Mouse (Mus musculus) heart, adult 2 months (tissue): ENCODE data around the gene Pomt2. TPM values are rescaled to one million over a fixed set of nuclear protein-coding genes. Genes with fewer than 3 reads are reported as not detected.

ENCODE experiments used
- DNase-seq, 2 experiments: peaks; one replicate each; pipeline ENCODE4 v3.0.0; 2021
- H3K27ac ChIP-seq: fragments of 200-600 bp; 2 replicates; pipeline ENCODE4 v1.8.1; 2022
- H3K27me3 ChIP-seq: fragments of 200-500 bp; 2 replicates; pipeline ENCODE4 v1.6.1; 2012; ENCODE audit warnings: mild to moderate bottlenecking, low read length, inconsistent platforms, mixed read lengths; ENCODE audit not compliant: control insufficient read depth, insufficient read depth
- H3K36me3 ChIP-seq: fragments of 200-500 bp; 2 replicates; pipeline ENCODE4 v1.6.1; 2012; ENCODE audit warnings: low read length, inconsistent platforms; ENCODE audit not compliant: control insufficient read depth, insufficient read depth
- H3K4me1 ChIP-seq: fragments of 200-500 bp; 2 replicates; pipeline ENCODE4 v1.6.1; 2011; ENCODE audit warnings: low read length; ENCODE audit not compliant: control insufficient read depth, insufficient read depth
- H3K4me3 ChIP-seq: fragments of 200-600 bp; 2 replicates; pipeline ENCODE4 v1.8.1; 2022
- H3K79me2 ChIP-seq: fragments of 200-500 bp; replicated peaks from 2 replicates; pipeline ENCODE4 v1.6.1; 2012; ENCODE audit warnings: mild to moderate bottlenecking, inconsistent platforms, low read length, moderate library complexity, mixed read lengths; ENCODE audit not compliant: control insufficient read depth, insufficient read depth
- H3K9ac ChIP-seq: fragments of 200-500 bp; 2 replicates; pipeline ENCODE4 v1.6.1; 2012; ENCODE audit warnings: low read depth, mild to moderate bottlenecking, control low read depth, inconsistent platforms, low read length, mixed read lengths
- CTCF ChIP-seq: fragments of 200-600 bp; IDR thresholded peaks from 2 replicates; pipeline ENCODE4 v1.8.1; 2022; ENCODE audit warnings: antibody characterized with exemption, mild to moderate bottlenecking, moderate library complexity
- EP300 ChIP-seq: fragments of 200-500 bp; IDR thresholded peaks from 2 replicates; pipeline ENCODE4 v1.6.1; 2011; ENCODE audit warnings: low read depth, low read length, control low read depth; ENCODE audit not compliant: insufficient read depth
- POLR2A ChIP-seq: fragments of 200-500 bp; IDR thresholded peaks from 2 replicates; pipeline ENCODE4 v1.6.1; 2011; ENCODE audit warnings: mild to moderate bottlenecking, low read depth, low read length, control low read depth; ENCODE audit not compliant: insufficient read depth
- WGBS: fragments of 180-500 bp; shearing (Covaris S2); methylation state at CpG from one replicate; pipeline ENCODE4 v1.1.7; 2018; 5-methylcytosine and 5-hydroxymethylcytosine counted together
- intact Hi-C: fragments of 180-260 bp; cut with DNase I; formaldehyde crosslinking; loops from one replicate; pipeline ENCODE4 v1.15.1; 2025
- long read RNA-seq: library from polyadenylated mRNA; stranded (forward); transcript quantifications from one replicate; pipeline ENCODE4 v2.0.0, GENCODE M21; 2021
- polyA plus RNA-seq: library from polyadenylated mRNA; depleted of rRNA; stranded (reverse); fragments of >200 nt; gene quantifications from 2 replicates; pipeline ENCODE4 v1.2.3, GENCODE M21; 2012; rRNA removed
- total RNA-seq, 2 experiments: library from RNA; stranded (reverse); gene quantifications; 2 replicates each; pipeline ENCODE4 v1.2.3; 2021

The Pomt2 gene
- 1 to 10 TPM; 9.4 to 9.7 TPM for total RNA-seq
- 9.8 and 18.9 TPM in 2 replicates for polyA plus RNA-seq
- long read RNA-seq, full-length matches to known transcripts: 9 of 13 reads
- long read RNA-seq, partial matches to known transcripts: 2 of 13 reads
- long read RNA-seq, other reads (novel, unspliced or antisense): 2 of 13 reads

DNA sequence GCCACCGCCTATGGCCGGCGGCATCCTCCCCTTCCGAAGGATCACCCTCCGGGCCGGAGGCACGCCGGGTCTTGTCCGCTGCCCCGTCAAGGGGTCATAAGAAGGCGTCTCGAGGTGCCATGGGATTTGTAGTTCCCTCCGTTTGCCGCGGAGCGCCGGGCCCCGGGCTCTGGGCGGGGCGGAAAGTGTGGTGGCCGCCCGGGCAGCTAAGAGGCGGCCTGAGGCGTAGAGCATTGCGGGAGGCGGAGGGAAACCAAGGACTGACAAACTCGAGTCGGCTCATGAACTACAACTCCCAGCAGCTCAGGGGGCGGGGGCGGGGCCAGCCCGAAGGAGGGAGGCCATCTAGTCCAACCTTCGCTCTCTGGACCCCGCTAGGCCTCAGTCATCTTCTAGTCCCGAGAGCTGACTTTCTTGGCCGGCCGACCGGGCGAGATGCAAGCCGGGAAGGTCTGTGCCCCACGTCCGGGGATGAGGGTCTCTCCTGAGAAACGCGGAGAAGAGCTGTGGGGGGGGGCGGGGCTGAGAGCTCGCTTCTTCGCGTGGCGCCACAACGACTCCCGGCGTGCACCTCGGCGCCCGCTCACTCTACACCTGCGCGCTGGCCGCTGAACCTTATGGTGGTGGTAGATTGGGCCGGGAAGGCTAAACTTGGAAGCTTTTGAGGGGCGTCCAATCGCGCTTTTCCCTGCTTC is at the start of gene Pomt2:
Gene Pomt2 (minus strand): TSS at position 574 of the 695 bp plus-strand sequence.
- TF ChIP-seq EP300 (peak; percentile 30; the same call in 1 of the 2 replicates), CTCF (peak; percentile 11; the same call in 1 of the 2 replicates), POLR2A (peak; percentile 63; the same call in 1 of the 2 replicates)
- peak within 1 kb of the TSS; percentile 79 for H3K9ac ChIP-seq
- WGBS: under 1% methylated on average over 61 of the region's 61 CpGs

DNA sequence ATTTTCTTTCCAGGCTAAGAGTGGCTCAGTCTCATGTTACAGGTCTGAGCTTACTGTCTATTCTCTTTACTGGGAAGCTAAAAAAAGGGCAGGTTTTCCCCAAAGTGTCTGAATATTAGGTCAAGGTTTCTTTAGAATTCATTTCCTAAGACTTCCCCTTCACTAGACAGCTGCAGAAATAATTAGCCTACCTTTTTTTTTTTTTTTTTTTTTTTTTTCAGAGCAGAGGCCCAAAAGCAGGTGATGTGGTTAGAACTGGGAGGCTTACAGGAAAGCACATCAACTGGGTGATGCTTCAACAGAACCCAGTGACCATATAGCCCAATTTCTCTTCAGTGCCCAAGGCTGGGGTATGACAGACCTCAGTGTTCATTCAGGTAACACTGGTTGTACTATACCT is 48.5 kb upstream of the Pomt2 start:
- Histone ChIP-seq H3K27ac (no peak overlapping the region), H3K79me2 (0 out of 2 replicates have a peak, but pooled peaks cover 2% of the 10 kb centered on the region), H3K9ac (no peak overlapping the region), H3K27me3 (no peaks in the 10 kb centered on the region), H3K4me3 (no peak overlapping the region), H3K4me1 (peaks cover 2% of the 10 kb centered on the region), H3K36me3 (no peaks in the 10 kb centered on the region)
- TF ChIP-seq EP300 (no peak), POLR2A (no peak), CTCF (no peak)
- DNase-seq: no peak
- intact Hi-C loops: no loop called here

More for the DNA sequence above, at the start of gene Pomt2:
- Histone ChIP-seq H3K4me3 (peak within 1 kb of the TSS; percentile 80), H3K4me1 (peaks cover 5% of the 10 kb centered on the region), H3K36me3 (peaks cover 8% of the 10 kb centered on the region; the same call in 1 of the 2 replicates), H3K27me3 (no peaks in the 10 kb centered on the region), H3K79me2 (no peaks in the 10 kb centered on the region), H3K27ac (peak within 1 kb of the TSS; percentile 89)
- DNase-seq: peak; percentile 93 to 97
- intact Hi-C loops: loop anchor here (1.0 to 10.0 kb wide), 4 partner anchors 53 to 373 kb away; partner anchors contain the start of genes Ahsa1, Tmed8 and Vipas39

- Histone ChIP-seq H3K4me1 (peaks cover 2% of the 10 kb centered on the region; the same call in 1 of the 2 replicates), H3K27me3 (no peaks in the 10 kb centered on the region), H3K4me3 (no peak overlapping the region), H3K79me2 (0 out of 2 replicates have a peak, but pooled peaks cover 2% of the 10 kb centered on the region), H3K27ac (no peak overlapping the region), H3K36me3 (no peaks in the 10 kb centered on the region), H3K9ac (no peak overlapping the region)
- intact Hi-C loops: no loop called here
- no peak for TF ChIP-seq EP300
- TF ChIP-seq POLR2A: no peak
- no peak for TF ChIP-seq CTCF
- 71% methylated on average over 1 of the region's 1 CpGs for WGBS
- DNase-seq: no peak
These were observed 47.3 kb upstream of the Pomt2 start for GRCm38 (mm10) chr12:87195069-87195468.

DNA sequence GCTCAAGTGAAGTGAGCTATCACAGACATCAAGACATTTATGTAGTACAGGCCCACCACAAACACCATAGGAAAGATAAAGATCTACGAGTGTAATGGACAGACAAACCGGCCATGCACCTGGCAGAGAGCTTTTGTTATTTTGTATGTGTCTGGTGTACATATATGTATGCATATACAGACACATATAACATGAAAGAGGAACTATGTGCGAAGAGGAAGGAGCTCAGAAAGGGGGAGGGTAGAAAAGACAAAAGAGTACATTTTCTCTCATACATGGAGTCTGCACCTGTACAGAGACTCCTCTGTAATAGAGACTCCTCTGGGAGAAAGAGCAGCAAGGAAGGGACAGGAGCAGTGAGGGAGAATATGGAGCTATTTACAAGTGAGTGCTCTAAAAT is 45.2 kb upstream of the Pomt2 start:
- intact Hi-C loops: no loop called here
- Histone ChIP-seq H3K36me3 (no peaks in the 10 kb centered on the region), H3K27ac (no peak overlapping the region), H3K27me3 (no peaks in the 10 kb centered on the region), H3K79me2 (0 out of 2 replicates have a peak, but pooled peaks cover 2% of the 10 kb centered on the region), H3K9ac (no peak overlapping the region), H3K4me1 (no peaks in the 10 kb centered on the region), H3K4me3 (no peak overlapping the region)
- WGBS: 84% methylated on average over 3 of the region's 3 CpGs
- DNase-seq: no peak
- no peak for TF ChIP-seq EP300

GRCm38 (mm10) chr12:87177631-87178030 is 29.9 kb upstream of the Pomt2 start:
- TF ChIP-seq POLR2A (no peak), CTCF (no peak)
- H3K27me3 ChIP-seq: no peaks in the 10 kb centered on the region
- no peaks in the 10 kb centered on the region for H3K36me3 ChIP-seq
- no peaks in the 10 kb centered on the region for H3K79me2 ChIP-seq
- H3K4me1 ChIP-seq: no peaks in the 10 kb centered on the region
- no peak overlapping the region for H3K27ac ChIP-seq
- DNase-seq: no peak
- no peak overlapping the region for H3K9ac ChIP-seq
- 97% methylated on average over 4 of the region's 4 CpGs for WGBS
- intact Hi-C loops: no loop called here
- H3K4me3 ChIP-seq: no peak overlapping the region
